In genomic region chr10:18457808-18458475, GRCm38 (mm10) we compare ENCODE assay signal across 20 mouse cellular contexts.
DNase-seq lines count a peak whose midpoint lies in the region; ATAC-seq lines count a peak whose summit lies in the region.
"Had no signal": no experiment of that assay in that cellular context is flagged by ENCODE, and none has a peak within 500 bp of the region (broad histone marks: within the 10 kb centered on the region; RNA-seq: fewer than 3 reads in every experiment).

No protein-coding gene starts in this region.

- no peak for DNase-seq in gastrocnemius, postnatal 14 days
- DNase-seq in gastrocnemius, adult 18-20 months (ENCODE audit: low spot score) = no peak
- DNase-seq in testis, postnatal 10 days (ENCODE audit: low spot score) = no peak
- no peak for DNase-seq in MN1 (ENCODE audit: low spot score)
- DNase-seq: embryo, embryonic 11 days; liver, postnatal 0 days; lung, postnatal 14 days; retina, postnatal 1 day; right cerebral cortex, postnatal 4 days; thymus, postnatal 4 days had no signal

- H3K36me3 ChIP-seq in forebrain, embryonic 12.5 days (replicated peaks) = no peaks in the 10 kb centered on the region
- H3K36me3 ChIP-seq in forebrain, embryonic 16.5 days (ENCODE audit: control insufficient read depth, insufficient read depth) = no peaks in the 10 kb centered on the region
- H3K36me3 ChIP-seq in hindbrain, embryonic 16.5 days (ENCODE audit: control insufficient read depth, insufficient read depth, low read length) = no peaks in the 10 kb centered on the region
- H3K36me3 ChIP-seq in midbrain, embryonic 16.5 days (ENCODE audit: control insufficient read depth, insufficient read depth, low read length) = no peaks in the 10 kb centered on the region
- H3K36me3 ChIP-seq: embryonic facial prominence, embryonic 15.5 days; G1E; limb, embryonic 15.5 days had no signal

- peaks cover 39% of the 10 kb centered on the region for H3K4me1 ChIP-seq in forebrain, embryonic 12.5 days
- peaks cover 33% of the 10 kb centered on the region for H3K4me1 ChIP-seq in forebrain, embryonic 16.5 days (replicated peaks; ENCODE audit: control insufficient read depth, insufficient read depth, low read length)
- peaks cover 22% of the 10 kb centered on the region for H3K4me1 ChIP-seq in hindbrain, embryonic 16.5 days (ENCODE audit: control insufficient read depth, insufficient read depth, low read depth, low read length)
- peaks cover 21% of the 10 kb centered on the region for H3K4me1 ChIP-seq in midbrain, embryonic 16.5 days (ENCODE audit: control insufficient read depth, insufficient read depth, low read length)

- no peaks in the 10 kb centered on the region for H3K9me3 ChIP-seq in forebrain, embryonic 12.5 days
- H3K9me3 ChIP-seq in forebrain, embryonic 16.5 days (ENCODE audit: control insufficient read depth, low read length) = no peaks in the 10 kb centered on the region
- H3K9me3 ChIP-seq in hindbrain, embryonic 16.5 days (ENCODE audit: control insufficient read depth, low read length) = no peaks in the 10 kb centered on the region
- H3K9me3 ChIP-seq in midbrain, embryonic 16.5 days (replicated peaks; ENCODE audit: control insufficient read depth, low read length, poor library complexity, severe bottlenecking) = no peaks in the 10 kb centered on the region
- H3K9me3 ChIP-seq: embryonic facial prominence, embryonic 15.5 days; G1E; limb, embryonic 15.5 days had no signal

- peak; percentile 73 for ATAC-seq in forebrain, embryonic 12.5 days (ENCODE audit: low FRiP score)
- ATAC-seq in forebrain, embryonic 16.5 days = peak; percentile 64
- ATAC-seq in hindbrain, embryonic 16.5 days = peak; percentile 34
- ATAC-seq in midbrain, embryonic 16.5 days = peak; percentile 54
- ATAC-seq: intestine, embryonic 16.5 days; liver, postnatal 0 days had no signal

- no peak overlapping the region for H3K4me3 ChIP-seq in forebrain, embryonic 12.5 days (replicated peaks)
- no peak overlapping the region for H3K4me3 ChIP-seq in forebrain, embryonic 16.5 days (replicated peaks; ENCODE audit: low read length)
- no peak overlapping the region for H3K4me3 ChIP-seq in hindbrain, embryonic 16.5 days (ENCODE audit: low read length)
- H3K4me3 ChIP-seq in midbrain, embryonic 16.5 days (ENCODE audit: low read depth, low read length) = no peak overlapping the region
- H3K4me3 ChIP-seq: embryonic facial prominence, embryonic 15.5 days; limb, embryonic 15.5 days had no signal

- H3K4me2 ChIP-seq in forebrain, embryonic 12.5 days = peak overlapping the region; percentile 29
- peak overlapping the region; percentile 5; the same call in 1 of the 2 replicates for H3K4me2 ChIP-seq in forebrain, embryonic 16.5 days (ENCODE audit: low read length)
- no peak overlapping the region for H3K4me2 ChIP-seq in hindbrain, embryonic 16.5 days (ENCODE audit: low read length)
- H3K4me2 ChIP-seq in midbrain, embryonic 16.5 days (ENCODE audit: low read length) = peak overlapping the region; percentile 15
- H3K4me2 ChIP-seq: embryonic facial prominence, embryonic 15.5 days; heart, embryonic 11.5 days; limb, embryonic 15.5 days had no signal

- 12% methylated on average over 8 of the region's 8 CpGs for WGBS in forebrain, embryonic 12.5 days
- WGBS in forebrain, embryonic 16.5 days = 9% methylated on average over 8 of the region's 8 CpGs
- 26% methylated on average over 8 of the region's 8 CpGs for WGBS in hindbrain, embryonic 16.5 days
- 11% methylated on average over 8 of the region's 8 CpGs for WGBS in midbrain, embryonic 16.5 days

- H3K27me3 ChIP-seq in forebrain, embryonic 12.5 days = no peaks in the 10 kb centered on the region; the same call in 1 of the 2 replicates
- H3K27me3 ChIP-seq in forebrain, embryonic 16.5 days (replicated peaks; ENCODE audit: control insufficient read depth, insufficient read depth, low read length) = no peaks in the 10 kb centered on the region
- H3K27me3 ChIP-seq in hindbrain, embryonic 16.5 days (replicated peaks; ENCODE audit: control insufficient read depth, insufficient read depth, low read length) = no peaks in the 10 kb centered on the region
- H3K27me3 ChIP-seq in midbrain, embryonic 16.5 days (ENCODE audit: control insufficient read depth, insufficient read depth, low read depth, low read length) = no peaks in the 10 kb centered on the region
- H3K27me3 ChIP-seq: embryonic facial prominence, embryonic 15.5 days; limb, embryonic 15.5 days had no signal

- intact Hi-C loops in gastrocnemius, postnatal 14 days (cut with DNase I; ENCODE audit: low total_unique reads) = no loop called here

- H3K27ac ChIP-seq in forebrain, embryonic 12.5 days = peak overlapping the region; percentile 80
- H3K27ac ChIP-seq in forebrain, embryonic 16.5 days (ENCODE audit: low read length) = 0 out of 2 replicates have a peak overlapping the region, but pooled peaks have one; percentile 5
- H3K27ac ChIP-seq in hindbrain, embryonic 16.5 days (ENCODE audit: low read depth, low read length) = peak overlapping the region; percentile 19; the same call in 1 of the 2 replicates
- peak overlapping the region; percentile 18; the same call in 1 of the 2 replicates for H3K27ac ChIP-seq in midbrain, embryonic 16.5 days (ENCODE audit: low read length)
- H3K27ac ChIP-seq: embryonic facial prominence, embryonic 15.5 days; left cerebral cortex, adult 2 months; limb, embryonic 15.5 days had no signal

- H3K9ac ChIP-seq in forebrain, embryonic 12.5 days = no peak overlapping the region
- H3K9ac ChIP-seq in forebrain, embryonic 16.5 days (replicated peaks; ENCODE audit: low read depth, low read length) = no peak overlapping the region
- no peak overlapping the region for H3K9ac ChIP-seq in hindbrain, embryonic 16.5 days (ENCODE audit: low read depth, low read length)
- no peak overlapping the region; the same call in 1 of the 2 replicates for H3K9ac ChIP-seq in midbrain, embryonic 16.5 days (ENCODE audit: low read depth, low read length)
- H3K9ac ChIP-seq: embryonic facial prominence, embryonic 15.5 days; limb, embryonic 15.5 days; liver, postnatal 0 days had no signal

Comparison
In these comparisons a context has a peak if more than half of its experiments do, and no peak if none do; other contexts are left out.
1. H3K27ac ChIP-seq: peak in every context shown above with its lines; median percentile 80 in forebrain, embryonic 12.5 days; 19 in hindbrain, embryonic 16.5 days; 18 in midbrain, embryonic 16.5 days; 5 in forebrain, embryonic 16.5 days.